8 mouse cellular contexts compared by ENCODE assay signal in genomic region chr10:75104191-75105098, GRCm38 (mm10). TPM values are rescaled to one million over a fixed set of nuclear protein-coding genes. Genes with fewer than 3 reads are reported as not detected.
DNase-seq lines count a peak whose midpoint lies in the region; ATAC-seq lines count a peak whose summit lies in the region.

No protein-coding gene starts in this region.

- ATAC-seq in heart, embryonic 11.5 days (replicated peaks; ENCODE audit: insufficient number of reproducible peaks, low FRiP score, low TSS enrichment) = no peak
- ATAC-seq in lung, embryonic 16.5 days (ENCODE audit: low read depth) = peak; percentile 67

- H3K9ac ChIP-seq in heart, embryonic 11.5 days (ENCODE audit: low read depth, low read length) = no peak overlapping the region
- no peak overlapping the region for H3K9ac ChIP-seq in lung, embryonic 16.5 days (ENCODE audit: low read length)

- no peak overlapping the region for H3K4me3 ChIP-seq in heart, embryonic 11.5 days (ENCODE audit: low read depth, low read length)
- no peak overlapping the region for H3K4me3 ChIP-seq in lung, embryonic 16.5 days (ENCODE audit: low read length)

- H3K4me2 ChIP-seq in heart, embryonic 11.5 days = no peak overlapping the region
- H3K4me2 ChIP-seq in lung, embryonic 16.5 days (ENCODE audit: low read depth, low read length) = no peak overlapping the region

- peak overlapping the region; percentile 54; the same call in 1 of the 2 replicates for H3K27ac ChIP-seq in heart, embryonic 11.5 days (ENCODE audit: low read depth, low read length)
- peak overlapping the region; percentile 23 for H3K27ac ChIP-seq in lung, embryonic 16.5 days (ENCODE audit: low read length)

- H3K27me3 ChIP-seq in heart, embryonic 11.5 days (ENCODE audit: control insufficient read depth, insufficient read depth, low read length) = peaks cover 19% of the 10 kb centered on the region
- no peaks in the 10 kb centered on the region for H3K27me3 ChIP-seq in lung, embryonic 16.5 days (ENCODE audit: control insufficient read depth, insufficient read depth, low read depth, low read length)

- peak; percentile 26 for DNase-seq in embryo, embryonic 11 days
- no peak for DNase-seq in embryo, embryonic 10.5 days (ENCODE audit: low spot score)
- DNase-seq in testis, postnatal 10 days (ENCODE audit: low spot score) = peak; percentile 51
- DNase-seq in testis, postnatal 14 days (ENCODE audit: low spot score) = no peak
- no peak for DNase-seq in spleen, postnatal 14 days (ENCODE audit: low spot score in 2 of 2)
- no peak for DNase-seq in layer of hippocampus, postnatal 25 days (ENCODE audit: extremely low spot score in 1 of 2, low spot score in 1 of 2)

- H3K4me1 ChIP-seq in heart, embryonic 11.5 days (ENCODE audit: control insufficient read depth, insufficient read depth, low read length) = peaks cover 39% of the 10 kb centered on the region
- H3K4me1 ChIP-seq in lung, embryonic 16.5 days (replicated peaks; ENCODE audit: control insufficient read depth, insufficient read depth, low read length) = peaks cover 37% of the 10 kb centered on the region

- no peaks in the 10 kb centered on the region for H3K36me3 ChIP-seq in heart, embryonic 11.5 days (ENCODE audit: control insufficient read depth, insufficient read depth, low read length)
- no peaks in the 10 kb centered on the region for H3K36me3 ChIP-seq in lung, embryonic 16.5 days (ENCODE audit: control insufficient read depth, insufficient read depth, low read length)

- WGBS in heart, embryonic 11.5 days (ENCODE audit: insufficient replicate concordance) = 44% methylated on average over 8 of the region's 9 CpGs
- WGBS in lung, embryonic 16.5 days = 37% methylated on average over 9 of the region's 9 CpGs

- no peaks in the 10 kb centered on the region for H3K9me3 ChIP-seq in heart, embryonic 11.5 days (replicated peaks; ENCODE audit: control insufficient read depth, low read length)
- no peaks in the 10 kb centered on the region for H3K9me3 ChIP-seq in lung, embryonic 16.5 days (ENCODE audit: control insufficient read depth, low read length)

RNA-seq across cellular contexts. Expression of gene Bcr, which starts 44.1 kb away (rescaled TPM):
- 26.5 and 31.1 TPM in 2 replicates for polyA plus RNA-seq in heart, embryonic 11.5 days (2014; fragmentation: Nextera tagmentation; extraction: Ambion mirVana)
- 11.2 and 14.3 TPM in 2 replicates for polyA plus RNA-seq in lung, embryonic 16.5 days (2015; fragmentation: Nextera tagmentation; extraction: Ambion mirVana)
- 100 to 1,000 TPM; 107 to 109 TPM for total RNA-seq in layer of hippocampus, postnatal 25 days (2021)

Comparison
In these comparisons a context has a peak if more than half of its experiments do, and no peak if none do; other contexts are left out.
1. DNase-seq: peak in embryo, embryonic 11 days (single experiment) and testis, postnatal 10 days (single experiment); none in embryo, embryonic 10.5 days (single experiment), testis, postnatal 14 days (single experiment), spleen, postnatal 14 days (0 of 2) and layer of hippocampus, postnatal 25 days (0 of 2).